Mouse (Mus musculus) skeletal muscle tissue, adult 2 months (tissue): ENCODE measurements around the gene Olfr301.

Experiments used
- DNase-seq: peaks from one replicate; pipeline ENCODE4 v3.0.0-alpha.2; 2012; ENCODE audit warnings: low read depth, low spot score

The Olfr301 gene

DNA sequence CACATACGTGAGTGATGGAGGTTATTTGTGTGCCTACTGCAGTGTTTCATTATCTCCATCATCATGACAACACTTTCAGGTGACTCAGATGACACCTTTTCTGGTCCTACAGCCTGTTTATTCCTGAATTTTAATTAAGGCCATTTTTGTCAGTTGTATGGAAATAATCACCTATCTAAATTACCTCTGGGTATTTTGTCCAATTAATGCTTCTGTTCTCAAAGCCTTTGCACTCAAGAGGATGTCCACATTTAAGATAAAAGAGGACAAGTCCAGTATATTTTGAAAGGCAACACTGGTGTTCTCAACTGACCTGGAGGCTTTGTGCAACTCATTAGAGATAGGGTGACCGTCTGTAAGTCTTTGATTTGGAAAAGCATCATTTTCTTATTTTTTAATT lies at the start of gene Olfr301:
TSS of gene Olfr301 (plus strand) at position 301 of the 400 bp plus-strand sequence.
- no peak for DNase-seq

DNA sequence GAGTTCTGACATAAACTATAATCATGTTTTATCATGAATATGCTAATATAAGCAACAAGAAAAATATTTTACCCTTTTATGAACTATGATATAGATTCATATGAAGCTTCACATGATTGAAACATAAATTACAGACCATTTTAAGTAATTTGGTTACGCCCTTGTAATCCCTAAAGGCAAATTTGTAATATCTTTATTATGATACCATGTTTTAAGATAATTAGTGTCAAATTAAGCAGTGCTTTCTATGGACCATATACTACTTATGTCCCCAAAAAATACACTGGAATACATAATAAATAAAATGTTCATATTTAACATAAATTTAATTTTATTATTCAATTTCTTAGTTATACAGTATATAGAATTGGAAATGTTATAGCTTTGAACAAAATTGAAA lies 36.8 kb upstream of the Olfr301 start, which contains the start of gene Olfr305:
TSS of gene Olfr305 (minus strand) at position 101 of the 400 bp plus-strand sequence.
- no peak for DNase-seq

DNA sequence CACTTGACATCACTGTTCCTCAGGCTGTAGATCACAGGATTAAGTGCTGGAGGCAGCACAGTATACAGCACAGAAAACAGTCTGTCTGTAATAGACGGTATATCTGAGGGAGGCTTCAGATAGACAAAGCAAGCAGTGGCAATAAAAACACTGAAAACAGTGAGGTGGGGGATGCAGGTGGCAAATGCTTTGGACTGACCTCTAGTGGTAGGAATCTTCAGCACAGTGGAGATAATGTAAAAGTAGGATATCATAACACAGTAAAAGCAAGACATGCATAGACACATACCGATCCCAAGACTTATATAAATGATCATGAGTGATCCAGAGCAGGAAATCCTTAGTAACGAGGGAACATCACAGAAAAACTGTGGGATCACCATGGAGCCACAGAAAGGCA lies 17.9 kb upstream of the Olfr301 start:
- no peak for DNase-seq

DNA sequence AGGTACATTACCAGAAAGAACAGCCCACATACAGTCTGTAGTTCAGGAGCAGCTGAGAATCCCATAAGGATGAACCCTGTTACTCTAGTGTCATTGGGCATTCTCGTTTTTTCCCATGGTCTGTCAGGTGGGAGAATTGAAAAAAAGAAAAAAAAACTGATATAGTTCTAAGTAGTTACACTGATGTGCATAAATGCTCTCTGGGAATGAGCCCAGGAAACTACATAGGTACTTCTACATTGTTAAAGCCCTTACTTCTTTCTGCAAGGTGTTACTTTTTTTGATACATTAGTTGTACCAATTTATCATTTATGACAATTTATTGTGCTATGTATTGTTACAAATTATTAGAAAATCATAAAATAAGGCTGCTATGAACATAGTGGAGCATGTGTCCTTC lies 17.1 kb upstream of the Olfr301 start, which contains the start of gene Olfr304:
TSS of gene Olfr304 (minus strand) at position 101 of the 400 bp plus-strand sequence.
- DNase-seq: no peak

DNA sequence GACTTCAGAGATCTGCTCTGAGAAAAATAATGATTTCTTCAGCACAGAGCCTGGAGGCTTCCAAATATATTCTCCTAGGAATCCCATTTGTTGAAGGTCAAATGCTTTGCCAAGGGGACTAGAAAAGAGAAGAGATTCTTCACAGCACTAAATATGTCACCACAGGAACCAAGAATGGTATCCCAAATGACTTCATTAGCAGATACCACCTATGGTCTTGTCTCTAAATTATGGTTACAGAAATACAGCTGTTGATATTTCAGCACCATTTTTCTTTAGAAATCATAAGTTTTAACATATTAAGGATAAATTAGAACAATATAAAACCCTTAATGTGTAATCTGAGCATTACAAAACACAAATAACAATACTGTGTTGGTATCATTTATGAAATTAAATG lies 6.0 kb upstream of the Olfr301 start, which contains the start of gene Olfr303:
TSS of gene Olfr303 (minus strand) at position 101 of the 400 bp plus-strand sequence.
- no peak for DNase-seq

DNA sequence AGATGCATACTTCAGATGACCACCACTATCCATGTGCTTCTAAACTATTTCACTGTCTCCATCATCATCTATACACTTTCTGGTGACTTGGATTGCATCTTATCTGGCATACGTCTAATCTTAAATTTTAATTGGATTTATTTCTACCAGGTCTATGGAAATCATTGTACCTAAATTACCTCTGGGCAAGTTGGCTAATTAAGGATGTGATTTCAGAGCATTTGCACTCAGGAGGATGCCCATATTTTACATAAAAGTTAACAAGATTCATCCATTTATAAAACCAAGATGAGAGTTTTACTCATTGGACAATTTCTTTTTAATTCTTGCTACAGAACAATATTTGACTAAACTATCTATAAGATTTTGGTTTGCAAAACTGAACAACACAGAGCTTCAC lies 56.0 kb downstream of the Olfr301 start, which contains the start of gene Olfr299:
TSS of gene Olfr299 (plus strand) at position 301 of the 400 bp plus-strand sequence.
- DNase-seq: no peak
